Mouse (Mus musculus): Measurements from ENCODE around the gene Mrpl47.
"Not testable (repeated sequence)": the region's sequence is repeated elsewhere in the genome, so short reads cannot be mapped to it uniquely, and the experiment has no call there.

Gene Mrpl47

DNA sequence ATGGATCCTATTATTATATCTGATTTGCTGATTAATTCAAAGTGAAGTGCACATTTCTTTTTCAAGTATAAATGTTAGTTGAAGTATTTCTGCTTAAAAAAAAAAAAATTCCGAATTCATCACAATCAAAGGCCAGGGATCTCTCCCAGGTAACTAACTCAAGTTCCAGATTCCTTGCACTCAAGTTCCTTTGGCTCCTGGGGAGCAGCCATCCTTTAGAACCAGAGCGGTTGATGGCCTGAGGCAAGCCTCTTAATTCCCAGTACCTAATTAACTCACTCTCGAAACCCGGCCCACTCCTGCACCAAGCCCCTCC is 29.4 kb downstream of the Mrpl47 start:
- DNase-seq (ENCODE audit: extremely low spot score, low spot score): no peak

DNA sequence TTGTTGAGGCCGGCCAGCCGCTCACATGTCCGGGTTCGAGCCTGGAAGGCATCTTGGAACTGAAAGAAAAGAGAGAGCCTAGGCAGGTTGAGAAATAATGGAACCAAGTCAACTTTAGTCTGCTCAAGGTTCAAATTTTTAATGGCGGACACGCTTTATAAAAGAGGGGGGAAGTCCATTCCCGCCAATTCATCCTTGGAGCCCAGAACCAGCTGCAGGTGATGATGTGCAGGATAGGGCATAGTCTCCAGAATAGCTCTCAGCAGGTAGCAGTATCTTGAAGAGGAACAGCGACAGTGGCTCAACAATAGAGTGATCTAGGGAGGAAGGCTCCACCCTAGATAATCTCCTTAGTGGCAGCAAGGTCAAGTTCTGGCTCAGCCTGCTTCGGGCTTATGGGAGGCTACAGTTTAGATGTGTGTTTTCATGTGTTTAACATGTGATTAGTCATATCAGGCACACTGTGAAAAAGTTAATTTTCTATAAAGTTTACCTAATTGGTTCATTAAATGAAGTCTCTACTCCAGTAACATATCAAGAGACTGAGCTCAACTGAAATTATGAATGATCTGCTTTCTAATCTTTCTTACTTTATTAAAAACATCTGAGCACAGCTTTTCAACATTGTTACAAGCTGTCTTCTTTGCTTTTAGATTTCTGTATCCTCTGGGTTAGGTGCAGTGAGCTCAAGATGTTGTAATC is 31.6 kb downstream of the Mrpl47 start, which contains the start of gene Actl6a:
TSS of gene Actl6a (plus strand) at position 652 of the 702 bp plus-strand sequence.
- DNase-seq (ENCODE audit: extremely low spot score, low spot score): not testable (repeated sequence)

DNA sequence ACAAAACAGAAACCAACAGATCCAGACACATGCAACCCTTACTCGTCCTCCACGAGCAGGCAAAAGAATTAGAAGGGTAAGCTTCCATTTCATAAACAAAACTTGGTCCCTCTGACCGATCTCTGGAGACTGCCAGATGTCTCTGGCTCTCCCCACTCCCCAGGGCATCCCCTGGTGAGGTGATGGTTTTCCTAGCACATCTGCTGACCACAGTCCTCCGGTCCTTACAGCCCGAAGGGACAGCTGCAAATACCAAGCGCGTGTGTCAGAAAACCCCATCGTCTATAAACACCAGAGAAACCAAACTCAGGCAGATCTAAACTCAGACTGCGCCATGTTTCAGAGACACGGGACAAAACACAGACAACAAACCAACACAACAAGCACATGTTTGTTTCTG is 32.8 kb downstream of the Mrpl47 start:
- not testable (repeated sequence) for DNase-seq (ENCODE audit: extremely low spot score, low spot score)

- not testable (repeated sequence) for DNase-seq (ENCODE audit: extremely low spot score, low spot score)
These were observed 33.4 kb downstream of the Mrpl47 start for GRCm38 (mm10) chr3:32704021-32704420.

GRCm38 (mm10) chr3:32698228-32698863 is 39.1 kb downstream of the Mrpl47 start:
- DNase-seq (ENCODE audit: extremely low spot score, low spot score): peak; percentile 89

- DNase-seq (ENCODE audit: extremely low spot score, low spot score): no peak
These were observed 41.8 kb downstream of the Mrpl47 start for GRCm38 (mm10) chr3:32695583-32695980.

- DNase-seq (ENCODE audit: extremely low spot score, low spot score): no peak
These were observed 42.4 kb downstream of the Mrpl47 start for GRCm38 (mm10) chr3:32694737-32695582.

- DNase-seq (ENCODE audit: extremely low spot score, low spot score): no peak
These were observed 43.2 kb downstream of the Mrpl47 start for GRCm38 (mm10) chr3:32694211-32694610.

DNA sequence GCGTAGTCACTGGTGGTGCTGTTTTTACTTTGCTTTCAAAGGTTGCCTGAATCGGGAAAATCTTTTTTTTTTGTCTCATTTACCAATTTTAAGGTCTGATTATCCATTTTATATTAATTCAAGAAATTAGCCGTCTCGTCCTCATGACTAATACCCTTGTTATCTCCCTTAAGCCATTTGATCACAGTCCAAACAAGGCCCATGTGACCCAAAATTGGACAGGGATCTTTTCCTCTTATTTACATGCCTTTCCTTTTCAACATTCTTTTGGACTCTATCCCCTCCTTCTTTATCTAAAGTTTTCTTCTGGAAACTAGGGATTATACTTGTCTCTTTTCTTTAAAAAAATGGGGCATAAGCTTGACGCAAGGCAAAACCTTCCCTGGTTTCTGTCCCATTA is 45.6 kb downstream of the Mrpl47 start:
- DNase-seq (ENCODE audit: extremely low spot score, low spot score): no peak

GRCm38 (mm10) chr3:32690901-32691300 is 46.5 kb downstream of the Mrpl47 start:
- DNase-seq (ENCODE audit: extremely low spot score, low spot score): no peak

DNA sequence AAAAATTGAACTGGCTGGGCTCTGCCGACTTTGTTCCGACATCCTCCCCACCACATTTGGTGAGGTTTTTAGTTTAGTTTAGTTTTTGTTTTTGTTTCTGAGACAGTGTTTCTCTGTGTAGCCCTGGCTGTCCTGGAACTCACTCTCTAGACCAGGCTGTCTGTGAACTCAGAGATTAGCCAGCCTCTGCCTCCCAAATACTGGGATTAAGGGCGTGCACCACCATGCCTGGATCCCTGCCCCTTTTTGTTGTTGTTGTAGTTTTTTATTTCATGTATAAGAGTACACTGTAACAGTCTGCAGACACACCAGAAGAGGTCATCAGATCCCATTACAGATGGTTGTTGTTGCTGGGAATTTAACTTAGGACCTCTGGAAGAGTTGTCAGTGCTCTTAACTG is 47.4 kb downstream of the Mrpl47 start:
- no peak for DNase-seq (ENCODE audit: extremely low spot score, low spot score)

GRCm38 (mm10) chr3:32689567-32689999 is 47.8 kb downstream of the Mrpl47 start:
- DNase-seq (ENCODE audit: extremely low spot score, low spot score): no peak

DNA sequence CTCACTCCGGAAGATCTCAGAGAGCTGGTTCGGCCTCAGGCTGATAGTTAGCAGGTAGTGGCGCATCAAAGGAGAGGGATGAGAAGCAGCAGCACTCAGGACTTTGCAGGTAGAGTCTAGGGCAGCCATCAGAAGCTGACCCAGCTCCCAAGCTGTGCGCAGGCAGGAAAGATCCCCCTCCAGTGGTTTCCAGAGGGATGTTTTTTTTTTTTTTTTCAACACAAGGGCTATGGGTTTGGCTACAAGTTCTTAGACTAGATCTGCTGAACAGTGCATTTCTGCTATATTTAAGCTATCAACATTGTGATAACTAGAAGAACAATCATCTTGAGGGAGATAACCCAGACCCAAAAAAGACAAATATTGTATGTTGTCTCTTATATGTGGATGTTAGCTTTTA is 50.2 kb downstream of the Mrpl47 start:
- no peak for DNase-seq (ENCODE audit: extremely low spot score, low spot score)

DNA sequence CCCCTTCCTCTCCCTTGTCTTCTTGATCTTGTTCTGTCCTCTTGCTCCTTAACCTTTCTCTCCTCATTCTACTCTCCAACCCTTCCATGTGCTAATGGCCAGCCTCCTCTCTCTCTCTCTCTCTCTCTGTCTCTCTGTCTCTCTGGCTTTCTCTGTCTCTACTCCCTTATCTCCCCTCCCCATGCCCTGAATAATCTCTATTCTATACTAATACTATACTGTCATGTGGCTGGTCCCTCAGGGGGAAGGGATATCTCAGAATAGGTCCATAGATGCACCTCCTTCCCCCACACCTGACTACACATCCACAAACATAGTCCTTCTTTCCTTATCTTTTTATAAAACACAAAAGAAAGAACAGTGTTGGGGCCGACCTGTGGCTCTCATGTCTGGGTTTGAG is 50.9 kb downstream of the Mrpl47 start:
- DNase-seq (ENCODE audit: extremely low spot score, low spot score): no peak

DNA sequence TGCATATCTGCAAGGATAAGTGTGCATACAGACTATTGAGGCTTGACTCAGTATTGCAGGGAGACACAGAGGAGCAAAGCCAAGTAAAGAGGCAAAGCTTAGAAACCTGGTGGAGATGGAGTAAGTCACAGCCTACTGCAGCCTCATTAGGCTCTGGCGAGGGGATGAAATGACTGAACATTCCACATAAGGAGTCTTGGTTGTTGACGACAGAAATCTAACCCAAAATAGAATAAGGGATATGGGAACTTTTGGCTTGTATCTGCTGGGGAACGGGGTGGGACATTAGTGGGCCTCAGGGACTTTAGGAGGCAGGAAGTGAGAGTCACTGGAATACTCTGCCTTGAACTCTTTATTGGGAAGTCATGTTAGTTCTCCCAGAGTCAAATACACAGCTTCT is 52.8 kb downstream of the Mrpl47 start:
- no peak for DNase-seq (ENCODE audit: extremely low spot score, low spot score)

DNA sequence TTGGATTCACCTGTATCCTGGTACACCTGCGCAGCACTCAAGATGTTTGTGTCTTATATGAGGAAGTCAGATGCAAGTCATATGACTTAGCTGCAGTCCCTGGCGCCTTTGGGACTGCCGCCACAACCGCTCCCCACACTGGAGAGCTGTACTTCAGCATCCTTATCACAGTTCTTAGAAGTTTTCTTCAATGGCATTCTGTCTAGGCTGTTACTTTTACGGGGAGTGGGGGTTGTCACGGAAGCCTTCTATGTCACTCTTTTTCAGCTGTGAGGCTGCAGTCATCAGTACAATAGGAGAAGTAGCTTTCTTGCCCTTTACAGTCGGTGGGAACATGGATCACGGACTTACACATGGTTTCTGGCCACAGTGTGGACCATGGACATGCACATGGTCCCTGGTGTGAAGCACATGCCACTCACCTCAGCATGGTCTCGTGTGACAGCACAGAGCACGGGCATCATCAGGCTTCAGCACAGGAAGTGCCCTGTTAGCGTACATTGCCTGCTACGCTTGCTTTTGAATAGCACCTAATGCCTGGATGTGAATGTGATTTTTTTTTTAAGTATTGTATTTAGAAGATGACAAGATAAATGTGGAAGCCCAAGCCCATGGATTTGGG is 54.4 kb downstream of the Mrpl47 start:
- DNase-seq (ENCODE audit: extremely low spot score, low spot score): no peak

- no peak for DNase-seq (ENCODE audit: extremely low spot score, low spot score)
These were observed 61.0 kb downstream of the Mrpl47 start for GRCm38 (mm10) chr3:32676393-32676792.

Measured in neural tube, embryonic 10.5 days (tissue).